Mouse (Mus musculus): ENCODE data around the gene Rhbdd1. TPM values are rescaled to one million over a fixed set of nuclear protein-coding genes. Genes with fewer than 3 reads are reported as not detected.

Gene Rhbdd1
- polyA plus RNA-seq, 1 experiment from 2014 or later: 6.8 TPM

DNA sequence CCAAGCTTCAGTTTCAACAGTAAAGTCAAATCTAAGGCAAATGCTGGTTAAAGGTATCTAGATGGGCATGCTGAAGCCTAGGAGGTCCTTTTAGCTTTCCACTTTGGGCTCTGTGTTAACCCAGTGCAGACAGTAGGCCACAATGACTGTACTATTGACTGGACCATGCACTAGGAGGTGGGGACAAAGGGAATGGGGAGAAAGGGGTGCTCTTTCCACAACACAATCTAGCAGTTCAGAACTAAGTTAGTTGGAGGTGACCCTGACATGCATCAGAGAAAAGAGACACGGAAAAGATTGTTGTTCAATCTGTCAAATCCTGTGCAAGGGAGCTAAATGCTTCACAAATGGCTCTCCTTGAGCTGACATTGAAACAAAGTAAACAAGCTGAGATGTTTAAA, 32.4 kb upstream of the Rhbdd1 start:
- peak overlapping the region; percentile 71 for H3K9ac ChIP-seq (ENCODE audit: low read depth, low read length)
- H3K27me3 ChIP-seq (replicated peaks; ENCODE audit: control insufficient read depth, insufficient read depth, low read length): no peaks in the 10 kb centered on the region
- H3K36me3 ChIP-seq (ENCODE audit: control insufficient read depth, insufficient read depth, low read length): peaks cover 32% of the 10 kb centered on the region
- DNase-seq (ENCODE audit: low spot score) (no peak), ATAC-seq (ENCODE audit: low read depth) (no peak)
- peaks cover 32% of the 10 kb centered on the region for H3K4me1 ChIP-seq (ENCODE audit: control insufficient read depth, insufficient read depth, low read length)
- 8% methylated on average over 1 of the region's 1 CpGs for WGBS
- no peaks in the 10 kb centered on the region for H3K9me3 ChIP-seq (ENCODE audit: control insufficient read depth, low read length)
- H3K4me2 ChIP-seq (ENCODE audit: low read depth, low read length): peak overlapping the region; percentile 57
- peak overlapping the region; percentile 90 for H3K27ac ChIP-seq (replicated peaks; ENCODE audit: low read depth, low read length)
- H3K4me3 ChIP-seq (ENCODE audit: low read depth, low read length): peak overlapping the region; percentile 83

DNA sequence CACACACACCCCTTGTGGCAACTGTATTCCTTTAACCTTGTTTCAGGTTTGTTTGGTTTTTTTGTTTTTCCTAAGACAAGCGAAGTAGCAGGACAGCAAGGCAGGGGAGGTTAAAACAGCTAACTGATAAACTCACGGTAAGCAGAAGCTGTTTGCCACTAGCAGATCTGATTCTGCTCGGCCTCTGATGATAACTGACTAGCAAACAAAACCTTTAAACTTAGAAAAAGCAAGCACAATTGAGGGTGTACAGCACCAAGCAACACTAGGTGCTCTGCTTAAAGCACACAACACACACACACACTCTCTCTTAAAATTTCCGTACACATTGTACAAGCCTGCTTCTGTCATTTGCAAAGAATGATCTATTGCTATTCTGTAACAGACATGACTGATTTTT, 31.8 kb upstream of the Rhbdd1 start:
- no peak for ATAC-seq (ENCODE audit: low read depth)
- peaks cover 29% of the 10 kb centered on the region for H3K36me3 ChIP-seq (ENCODE audit: control insufficient read depth, insufficient read depth, low read length)
- H3K9ac ChIP-seq (ENCODE audit: low read depth, low read length): peak overlapping the region; percentile 71
- peak overlapping the region; percentile 83 for H3K4me3 ChIP-seq (ENCODE audit: low read depth, low read length)
- H3K9me3 ChIP-seq (ENCODE audit: control insufficient read depth, low read length): no peaks in the 10 kb centered on the region
- DNase-seq (ENCODE audit: low spot score): no peak
- 17% methylated on average over 4 of the region's 4 CpGs for WGBS
- peak overlapping the region; percentile 90 for H3K27ac ChIP-seq (replicated peaks; ENCODE audit: low read depth, low read length)
- peaks cover 37% of the 10 kb centered on the region for H3K4me1 ChIP-seq (ENCODE audit: control insufficient read depth, insufficient read depth, low read length)
- H3K27me3 ChIP-seq (replicated peaks; ENCODE audit: control insufficient read depth, insufficient read depth, low read length): no peaks in the 10 kb centered on the region
- H3K4me2 ChIP-seq (ENCODE audit: low read depth, low read length): peak overlapping the region; percentile 57

DNA sequence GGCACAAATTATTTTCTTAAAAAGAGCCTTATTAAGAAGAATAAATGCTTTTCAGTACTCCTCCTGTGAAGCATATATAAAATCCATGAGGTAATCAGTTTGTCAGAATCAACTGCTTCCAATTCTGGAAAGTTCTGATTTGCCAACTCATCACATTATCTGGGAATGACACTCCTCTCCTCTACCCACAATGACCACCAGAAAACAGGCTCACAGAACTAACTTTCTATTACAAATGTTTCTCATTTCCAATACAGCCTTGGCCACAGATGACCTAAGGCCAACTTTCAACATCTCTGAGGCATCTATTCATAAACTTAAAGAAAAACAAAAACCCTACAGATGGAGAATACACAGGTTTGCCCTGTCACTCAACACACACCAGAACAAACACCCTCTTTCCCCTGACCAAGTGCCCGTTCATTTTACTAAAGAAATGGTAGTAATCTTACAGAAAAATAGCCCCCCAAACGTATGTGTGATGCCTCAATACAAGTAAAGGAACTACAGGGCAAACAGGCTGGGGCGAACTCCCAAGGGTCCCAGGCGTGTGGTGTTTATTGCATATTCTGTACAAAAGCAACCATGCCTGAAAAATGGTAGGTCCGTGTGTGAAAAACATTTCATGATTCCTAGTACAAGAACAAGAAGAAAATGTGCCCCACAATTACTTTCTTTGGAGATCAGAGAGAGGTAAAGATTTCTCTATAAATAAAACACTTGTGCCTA, 30.6 kb upstream of the Rhbdd1 start:
- no peaks in the 10 kb centered on the region for H3K27me3 ChIP-seq (replicated peaks; ENCODE audit: control insufficient read depth, insufficient read depth, low read length)
- DNase-seq (ENCODE audit: low spot score) (peak; percentile 33), ATAC-seq (ENCODE audit: low read depth) (no peak)
- peak overlapping the region; percentile 90 for H3K27ac ChIP-seq (replicated peaks; ENCODE audit: low read depth, low read length)
- peak overlapping the region; percentile 57 for H3K4me2 ChIP-seq (ENCODE audit: low read depth, low read length)
- 26% methylated on average over 5 of the region's 5 CpGs for WGBS
- H3K4me1 ChIP-seq (ENCODE audit: control insufficient read depth, insufficient read depth, low read length): peaks cover 38% of the 10 kb centered on the region
- H3K4me3 ChIP-seq (ENCODE audit: low read depth, low read length): peak overlapping the region; percentile 83
- no peaks in the 10 kb centered on the region for H3K9me3 ChIP-seq (ENCODE audit: control insufficient read depth, low read length)
- H3K36me3 ChIP-seq (ENCODE audit: control insufficient read depth, insufficient read depth, low read length): peaks cover 25% of the 10 kb centered on the region; the same call in 1 of the 2 replicates
- peak overlapping the region; percentile 69 for H3K9ac ChIP-seq (ENCODE audit: low read depth, low read length)

DNA sequence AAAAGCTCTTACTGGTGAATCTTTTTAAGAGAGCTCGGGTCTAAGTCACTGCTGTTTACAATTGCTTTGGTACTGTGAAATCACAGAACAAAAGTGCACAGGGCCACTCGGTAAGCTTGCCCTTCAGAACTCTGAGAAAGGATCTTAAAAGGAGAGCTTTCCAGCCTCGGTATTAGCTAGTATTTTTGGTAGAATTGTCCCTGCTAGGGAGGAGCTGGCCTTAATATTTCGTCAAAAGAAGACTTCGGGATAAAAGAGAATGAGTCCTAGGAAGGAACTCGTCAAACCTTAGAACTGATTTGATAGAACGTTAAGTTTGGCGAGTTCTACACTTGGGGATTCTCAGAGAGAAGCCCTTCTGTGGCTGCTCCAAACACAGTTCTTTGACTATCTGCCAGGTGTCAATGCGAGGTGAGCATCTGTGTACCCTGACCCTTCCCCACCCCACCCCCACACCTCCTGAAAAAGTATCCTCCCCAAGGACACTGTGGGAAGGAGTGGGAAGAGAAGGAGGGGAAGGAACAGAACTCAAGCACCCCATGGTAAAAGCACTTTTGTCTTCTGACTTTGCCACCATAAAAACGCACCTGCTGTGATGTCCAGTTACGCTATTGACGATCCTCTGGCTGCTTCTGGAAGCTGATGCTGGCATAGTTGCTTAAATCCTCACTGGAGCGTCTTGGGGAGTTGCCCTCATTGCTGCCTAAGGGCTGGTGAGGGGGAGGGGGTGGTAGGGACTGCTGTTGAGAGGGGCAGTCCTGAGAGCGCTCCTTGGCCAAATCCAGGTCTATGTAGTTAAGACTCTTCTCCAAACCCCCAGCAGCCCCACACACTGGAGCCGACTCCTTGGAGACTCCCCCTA, 29.8 kb upstream of the Rhbdd1 start:
- H3K9ac ChIP-seq (ENCODE audit: low read depth, low read length): peak overlapping the region; percentile 69
- H3K27me3 ChIP-seq (replicated peaks; ENCODE audit: control insufficient read depth, insufficient read depth, low read length): no peaks in the 10 kb centered on the region
- 16% methylated on average over 15 of the region's 15 CpGs for WGBS
- H3K27ac ChIP-seq (replicated peaks; ENCODE audit: low read depth, low read length): peak overlapping the region; percentile 90
- H3K4me2 ChIP-seq (ENCODE audit: low read depth, low read length): peak overlapping the region; percentile 57
- ATAC-seq (ENCODE audit: low read depth) (no peak), DNase-seq (ENCODE audit: low spot score) (peak; percentile 35)
- no peaks in the 10 kb centered on the region for H3K9me3 ChIP-seq (ENCODE audit: control insufficient read depth, low read length)
- H3K4me1 ChIP-seq (ENCODE audit: control insufficient read depth, insufficient read depth, low read length): peaks cover 38% of the 10 kb centered on the region
- peak overlapping the region; percentile 83 for H3K4me3 ChIP-seq (ENCODE audit: low read depth, low read length)
- H3K36me3 ChIP-seq (ENCODE audit: control insufficient read depth, insufficient read depth, low read length): peaks cover 25% of the 10 kb centered on the region; the same call in 1 of the 2 replicates

DNA sequence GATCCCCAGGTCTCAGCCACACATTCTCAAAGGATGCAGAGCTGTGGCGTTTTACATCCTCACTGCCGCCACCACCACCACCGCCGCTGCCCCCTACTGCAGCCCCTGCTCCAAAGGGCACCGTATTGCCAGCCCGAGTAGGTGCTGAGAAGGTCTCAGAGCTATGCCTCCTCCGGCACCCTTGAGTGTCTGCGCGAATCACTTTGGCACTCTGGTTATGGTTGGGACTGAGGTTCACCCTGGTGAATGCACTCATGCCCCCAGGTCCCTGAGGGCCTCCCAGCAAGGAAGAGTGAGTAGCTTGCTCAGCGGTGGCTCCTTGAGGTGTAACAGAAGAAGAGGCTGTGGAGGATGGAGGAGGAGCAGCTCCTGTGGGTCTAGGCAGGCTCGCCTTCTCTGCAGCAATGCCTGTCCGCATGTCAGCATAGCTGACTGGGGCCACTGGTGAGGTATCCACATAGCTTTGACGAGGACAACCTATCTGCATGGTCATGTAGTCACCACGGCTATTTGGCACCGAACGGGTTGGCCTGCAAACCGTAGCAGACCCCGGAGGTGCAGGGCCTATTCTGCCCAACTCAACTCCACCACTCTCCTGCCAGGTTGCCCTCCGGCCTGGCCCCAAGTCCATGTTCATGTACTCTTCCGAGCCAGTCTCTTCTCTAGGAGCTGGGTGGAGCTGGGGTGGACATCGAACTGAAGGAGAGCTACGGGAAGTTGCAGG, 29.0 kb upstream of the Rhbdd1 start:
- no peaks in the 10 kb centered on the region for H3K27me3 ChIP-seq (replicated peaks; ENCODE audit: control insufficient read depth, insufficient read depth, low read length)
- peak overlapping the region; percentile 90 for H3K27ac ChIP-seq (replicated peaks; ENCODE audit: low read depth, low read length)
- ATAC-seq (ENCODE audit: low read depth): no peak
- H3K9ac ChIP-seq (ENCODE audit: low read depth, low read length): peak overlapping the region; percentile 69
- peaks cover 39% of the 10 kb centered on the region for H3K4me1 ChIP-seq (ENCODE audit: control insufficient read depth, insufficient read depth, low read length)
- peak overlapping the region; percentile 57 for H3K4me2 ChIP-seq (ENCODE audit: low read depth, low read length)
- H3K4me3 ChIP-seq (ENCODE audit: low read depth, low read length): peak overlapping the region; percentile 83
- peak; percentile 43 for DNase-seq (ENCODE audit: low spot score)
- no peaks in the 10 kb centered on the region for H3K9me3 ChIP-seq (ENCODE audit: control insufficient read depth, low read length)
- H3K36me3 ChIP-seq (ENCODE audit: control insufficient read depth, insufficient read depth, low read length): peaks cover 21% of the 10 kb centered on the region; the same call in 1 of the 2 replicates
- 51% methylated on average over 22 of the region's 22 CpGs for whole genome bisulfite sequencing

DNA sequence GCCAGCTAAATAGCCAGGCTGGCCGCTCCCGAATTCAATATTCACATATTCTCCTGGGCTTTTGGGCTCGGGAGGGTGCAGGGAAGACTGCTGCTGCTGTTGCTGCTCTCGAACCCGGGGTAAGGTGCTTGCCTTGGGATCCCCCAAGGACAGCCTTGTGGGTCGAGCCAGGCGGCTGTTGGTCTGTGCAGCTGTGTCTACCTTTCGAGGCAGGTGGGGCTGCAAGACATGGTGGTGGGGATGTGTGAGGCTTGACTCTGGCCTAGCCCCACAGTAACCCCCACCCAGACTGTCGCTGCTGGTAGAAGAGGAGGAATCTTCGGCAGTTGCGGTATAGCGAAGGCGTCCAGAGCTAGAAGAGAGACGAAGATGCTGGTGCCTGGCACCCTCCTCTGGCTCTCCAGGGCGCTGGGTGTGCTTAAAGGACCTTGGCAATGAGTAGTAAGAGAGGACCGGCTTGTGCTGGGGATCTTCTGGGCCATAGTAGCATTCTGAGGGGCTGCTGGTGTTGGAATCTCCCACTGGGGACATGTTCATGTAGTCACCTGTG, 28.4 kb upstream of the Rhbdd1 start:
- Histone ChIP-seq H3K9me3 (ENCODE audit: control insufficient read depth, low read length) (no peaks in the 10 kb centered on the region), H3K27me3 (replicated peaks; ENCODE audit: control insufficient read depth, insufficient read depth, low read length) (no peaks in the 10 kb centered on the region), H3K4me3 (ENCODE audit: low read depth, low read length) (peak overlapping the region; percentile 83), H3K4me2 (ENCODE audit: low read depth, low read length) (peak overlapping the region; percentile 57), H3K9ac (ENCODE audit: low read depth, low read length) (peak overlapping the region; percentile 69), H3K4me1 (ENCODE audit: control insufficient read depth, insufficient read depth, low read length) (peaks cover 35% of the 10 kb centered on the region), H3K36me3 (ENCODE audit: control insufficient read depth, insufficient read depth, low read length) (peaks cover 21% of the 10 kb centered on the region; the same call in 1 of the 2 replicates), H3K27ac (replicated peaks; ENCODE audit: low read depth, low read length) (0 out of 2 replicates have a peak overlapping the region, but pooled peaks have one; percentile 90)
- WGBS: 85% methylated on average over 16 of the region's 16 CpGs
- ATAC-seq (ENCODE audit: low read depth): no peak
- DNase-seq (ENCODE audit: low spot score): no peak

DNA sequence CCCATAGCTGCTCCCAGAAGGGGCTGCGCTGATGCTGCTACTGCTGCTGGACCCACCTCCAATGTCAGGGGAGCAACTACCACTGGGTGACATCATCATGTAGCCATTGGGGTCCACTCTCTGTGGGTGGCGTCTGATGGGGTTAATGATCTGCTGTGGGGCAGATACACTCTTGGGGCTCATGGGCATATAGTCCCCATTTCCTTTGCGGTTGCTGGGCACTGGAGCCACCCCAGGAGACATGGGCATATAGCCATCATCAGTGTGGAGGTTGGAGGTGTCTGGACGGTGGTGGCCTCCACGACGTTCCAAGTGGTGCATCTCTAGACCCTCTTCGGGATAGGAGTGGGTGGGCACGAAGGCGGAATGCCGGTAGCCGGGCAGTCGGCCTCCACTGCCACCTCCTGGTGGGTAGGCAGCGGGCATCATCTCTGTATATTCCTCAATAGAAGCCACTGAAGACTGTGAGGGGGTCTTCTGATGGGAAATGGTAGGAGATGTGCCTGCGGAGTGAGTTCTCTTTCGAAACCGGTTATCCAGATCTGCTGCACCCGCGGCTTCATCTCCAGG, 27.7 kb upstream of the Rhbdd1 start:
- H3K9ac ChIP-seq (ENCODE audit: low read depth, low read length): peak overlapping the region; percentile 69; the same call in 1 of the 2 replicates
- peaks cover 35% of the 10 kb centered on the region for H3K4me1 ChIP-seq (ENCODE audit: control insufficient read depth, insufficient read depth, low read length)
- peak overlapping the region; percentile 83 for H3K4me3 ChIP-seq (ENCODE audit: low read depth, low read length)
- DNase-seq (ENCODE audit: low spot score) (no peak), ATAC-seq (ENCODE audit: low read depth) (no peak)
- H3K27ac ChIP-seq (replicated peaks; ENCODE audit: low read depth, low read length): no peak overlapping the region
- H3K9me3 ChIP-seq (ENCODE audit: control insufficient read depth, low read length): no peaks in the 10 kb centered on the region
- no peaks in the 10 kb centered on the region for H3K27me3 ChIP-seq (replicated peaks; ENCODE audit: control insufficient read depth, insufficient read depth, low read length)
- H3K4me2 ChIP-seq (ENCODE audit: low read depth, low read length): peak overlapping the region; percentile 57
- H3K36me3 ChIP-seq (ENCODE audit: control insufficient read depth, insufficient read depth, low read length): peaks cover 21% of the 10 kb centered on the region; the same call in 1 of the 2 replicates
- 83% methylated on average over 16 of the region's 18 CpGs for WGBS

Measured in embryonic facial prominence, embryonic 14.5 days (tissue).